Mouse (Mus musculus) liver, embryonic 13.5 days (tissue): ENCODE data around the gene Crnn. TPM values are rescaled to one million over a fixed set of nuclear protein-coding genes. Genes with fewer than 3 reads are reported as not detected.

ENCODE experiments used
- polyA plus RNA-seq: library from polyadenylated mRNA; unstranded; fragments of >200 nt; fragmentation: Nextera tagmentation; extraction: Ambion mirVana; gene quantifications from 2 replicates; pipeline ENCODE4 v1.2.1, GENCODE M21; 2015

The Crnn gene
- polyA plus RNA-seq, 1 experiment from 2014 or later, result not detected

Other genes starting within 250 kb of the Crnn start
- not detected in 2 replicates for gene Lce3a, start 218.6 kb upstream of the Crnn start, polyA plus RNA-seq
- not detected in 2 replicates for gene Lce3b, start 211.8 kb upstream of the Crnn start, polyA plus RNA-seq
- gene Lce3c, start 200.3 kb upstream of the Crnn start, polyA plus RNA-seq, result not detected in 2 replicates
- not detected in 2 replicates for gene Lce3d, start 187.4 kb upstream of the Crnn start, polyA plus RNA-seq
- not detected in 2 replicates for gene Lce3e, start 177.7 kb upstream of the Crnn start, polyA plus RNA-seq
- gene Lce3f, start 152.6 kb upstream of the Crnn start, polyA plus RNA-seq, result not detected in 2 replicates
- not detected in 2 replicates for gene Crct1, start 129.1 kb upstream of the Crnn start, polyA plus RNA-seq
- gene Lce1m, start 125.7 kb upstream of the Crnn start, polyA plus RNA-seq, result not detected in 2 replicates
- gene Gm4858, start 76.0 kb upstream of the Crnn start, polyA plus RNA-seq, result not detected in 2 replicates
- gene Flg2, start 52.5 kb downstream of the Crnn start, polyA plus RNA-seq, result not detected in 2 replicates
- not detected in 2 replicates for gene Flg, start 128.7 kb downstream of the Crnn start, polyA plus RNA-seq
- gene Hrnr, start 175.0 kb downstream of the Crnn start, polyA plus RNA-seq, result not detected in 2 replicates
- gene Rptn, start 248.9 kb downstream of the Crnn start, polyA plus RNA-seq, result not detected in 2 replicates